Mouse (Mus musculus) heart, embryonic 11.5 days (tissue): Measurements from ENCODE around the gene Zbtb20. TPM values are rescaled to one million over a fixed set of nuclear protein-coding genes. Genes with fewer than 3 reads are reported as not detected.
A peak's percentile ranks its signal among the peaks of the same experiment; 100 is the strongest.

ENCODE experiments used
- ATAC-seq: fragments of 200-750 bp; cut with Nextera tagmentation; replicated peaks from 2 replicates; pipeline ENCODE4 v1.8.0; 2017; ENCODE audit warnings: moderate library complexity; ENCODE audit not compliant: insufficient number of reproducible peaks, low FRiP score, low TSS enrichment
- H3K27ac ChIP-seq: fragments of 300-500 bp; sonication (generic); 2 replicates; pipeline ENCODE4 v1.5.1; 2014; ENCODE audit warnings: mild to moderate bottlenecking, low read depth, low read length
- H3K27me3 ChIP-seq: fragments of 300-500 bp; sonication (generic); 2 replicates; pipeline ENCODE4 v1.6.1; 2014; ENCODE audit warnings: mild to moderate bottlenecking, low read length, mixed read lengths; ENCODE audit not compliant: control insufficient read depth, insufficient read depth
- H3K36me3 ChIP-seq: fragments of 300-500 bp; sonication (generic); 2 replicates; pipeline ENCODE4 v1.6.1; 2014; ENCODE audit warnings: mild to moderate bottlenecking, low read length, moderate library complexity, mixed read lengths; ENCODE audit not compliant: control insufficient read depth, insufficient read depth
- H3K4me1 ChIP-seq: fragments of 300-500 bp; sonication (generic); 2 replicates; pipeline ENCODE4 v1.6.1; 2014; ENCODE audit warnings: low read length; ENCODE audit not compliant: control insufficient read depth, insufficient read depth
- H3K4me2 ChIP-seq: fragments of 300-500 bp; sonication (generic); 2 replicates; pipeline ENCODE4 v1.6.1; 2014; ENCODE audit warnings: mild to moderate bottlenecking, moderate library complexity
- H3K4me3 ChIP-seq: fragments of 300-500 bp; sonication (generic); 2 replicates; pipeline ENCODE4 v1.5.1; 2014; ENCODE audit warnings: low read depth, low read length
- H3K9ac ChIP-seq: fragments of 300-500 bp; sonication (generic); 2 replicates; pipeline ENCODE4 v1.6.1; 2014; ENCODE audit warnings: mild to moderate bottlenecking, low read depth, low read length, moderate library complexity
- H3K9me3 ChIP-seq: fragments of 300-500 bp; sonication (generic); replicated peaks from 2 replicates; pipeline ENCODE4 v1.6.1; 2016; ENCODE audit warnings: low read length; ENCODE audit not compliant: control insufficient read depth
- WGBS: fragments of 180-500 bp; shearing (Covaris S2); extraction: QIAGEN DNeasy Blood & Tissue Kit; methylation state at CpG from one replicate; pipeline ENCODE4 v1.1.7; 2014; ENCODE audit not compliant: insufficient replicate concordance; 5-methylcytosine and 5-hydroxymethylcytosine counted together
- polyA plus RNA-seq: library from polyadenylated mRNA; unstranded; fragments of >200 nt; fragmentation: Nextera tagmentation; extraction: Ambion mirVana; gene quantifications from 2 replicates; pipeline ENCODE4 v1.2.1, GENCODE M21; 2014

Gene Zbtb20
- polyA plus RNA-seq, 1 experiment from 2014 or later = 39.0 TPM

DNA sequence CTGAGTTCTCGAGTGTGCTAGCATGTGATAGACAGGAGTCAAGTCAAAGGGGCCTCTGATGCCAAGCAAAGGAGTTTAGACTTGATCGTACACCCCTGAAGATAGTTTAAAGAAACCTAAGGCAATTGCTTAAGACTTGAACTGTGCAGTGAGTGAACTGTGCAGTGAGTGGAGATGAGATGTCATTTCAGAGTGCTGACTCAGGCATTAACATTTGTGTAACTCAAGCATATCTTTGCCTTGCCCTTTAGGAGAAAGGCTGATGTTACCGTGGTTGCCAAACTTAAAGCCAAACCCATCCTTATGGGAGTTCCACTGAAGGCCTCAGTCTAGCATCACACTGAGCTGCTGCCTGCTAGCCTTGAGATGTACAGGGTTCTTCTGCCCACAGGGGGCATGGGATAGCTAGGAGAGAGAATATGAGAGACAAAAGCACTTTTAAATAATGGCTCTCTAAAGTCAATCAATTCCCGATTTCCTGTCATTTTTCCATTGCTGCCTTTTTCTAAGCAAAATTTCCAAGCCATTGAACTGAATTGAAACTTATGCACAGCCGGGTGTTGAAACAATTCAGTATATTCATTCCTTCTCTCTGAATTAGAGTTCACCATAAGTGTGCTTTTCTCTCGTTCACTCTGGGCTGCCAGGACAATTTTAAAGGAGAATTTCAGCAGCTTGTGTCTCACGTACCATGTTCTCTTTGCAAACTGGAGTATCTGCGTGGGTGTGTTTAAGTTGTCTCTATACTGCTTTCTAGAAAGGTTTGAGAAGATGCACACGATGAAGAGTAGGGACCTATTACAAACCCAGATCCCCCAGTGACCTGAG lies 590.5 kb downstream of the Zbtb20 start:
- H3K4me3 ChIP-seq = no peak overlapping the region
- H3K36me3 ChIP-seq = no peaks in the 10 kb centered on the region
- no peak overlapping the region for H3K9ac ChIP-seq
- H3K4me1 ChIP-seq = peaks cover 10% of the 10 kb centered on the region
- no peaks in the 10 kb centered on the region for H3K9me3 ChIP-seq
- no peak overlapping the region for H3K4me2 ChIP-seq
- H3K27ac ChIP-seq = no peak overlapping the region
- no peaks in the 10 kb centered on the region for H3K27me3 ChIP-seq
- WGBS = 82% methylated on average over 9 of the region's 9 CpGs
- ATAC-seq = no peak

DNA sequence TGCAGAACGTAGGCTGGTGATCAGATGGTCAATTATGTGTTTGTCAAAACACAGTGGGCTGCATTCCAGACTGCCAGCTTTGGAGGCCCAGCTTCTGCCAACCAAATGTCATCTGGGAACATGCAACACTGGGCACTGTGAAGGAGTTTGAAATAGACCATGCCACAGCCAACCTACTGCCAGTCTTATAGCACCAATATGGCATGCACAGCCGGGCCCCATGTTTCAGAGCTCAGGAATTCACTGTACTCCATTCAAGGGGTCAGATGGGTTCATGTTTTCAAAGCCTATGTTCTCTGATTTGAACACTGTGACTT lies 591.0 kb downstream of the Zbtb20 start:
- 77% methylated on average over 2 of the region's 2 CpGs for WGBS
- Histone ChIP-seq H3K36me3 (no peaks in the 10 kb centered on the region), H3K4me1 (peaks cover 10% of the 10 kb centered on the region), H3K27ac (no peak overlapping the region), H3K4me3 (no peak overlapping the region), H3K9ac (no peak overlapping the region), H3K9me3 (no peaks in the 10 kb centered on the region), H3K4me2 (no peak overlapping the region), H3K27me3 (no peaks in the 10 kb centered on the region)
- no peak for ATAC-seq

DNA sequence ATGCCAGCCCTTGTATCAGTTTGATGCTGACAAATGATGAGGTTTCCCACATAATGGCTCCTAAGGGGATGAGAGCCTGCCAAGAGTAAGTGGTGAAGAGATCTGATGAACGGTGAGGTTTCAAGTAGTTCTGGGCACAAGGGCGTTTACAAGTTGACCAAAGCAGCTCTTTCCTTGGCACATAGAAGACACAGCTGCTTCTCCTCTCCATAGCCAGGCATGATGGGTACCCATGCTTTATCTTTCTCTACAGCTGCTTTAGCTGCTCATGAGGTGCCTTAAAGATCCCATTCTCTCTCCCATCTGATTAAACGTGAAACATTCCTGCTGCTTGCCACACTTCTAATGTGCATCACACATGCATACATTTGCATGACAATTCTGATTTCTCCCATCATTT lies 595.4 kb downstream of the Zbtb20 start:
- no peak overlapping the region for H3K27ac ChIP-seq
- ATAC-seq = no peak
- peaks cover 3% of the 10 kb centered on the region; the same call in 1 of the 2 replicates for H3K4me1 ChIP-seq
- no peaks in the 10 kb centered on the region for H3K36me3 ChIP-seq
- 78% methylated on average over 3 of the region's 3 CpGs for WGBS
- no peak overlapping the region for H3K4me3 ChIP-seq
- no peak overlapping the region for H3K4me2 ChIP-seq
- H3K27me3 ChIP-seq = no peaks in the 10 kb centered on the region
- no peaks in the 10 kb centered on the region for H3K9me3 ChIP-seq
- H3K9ac ChIP-seq = no peak overlapping the region

DNA sequence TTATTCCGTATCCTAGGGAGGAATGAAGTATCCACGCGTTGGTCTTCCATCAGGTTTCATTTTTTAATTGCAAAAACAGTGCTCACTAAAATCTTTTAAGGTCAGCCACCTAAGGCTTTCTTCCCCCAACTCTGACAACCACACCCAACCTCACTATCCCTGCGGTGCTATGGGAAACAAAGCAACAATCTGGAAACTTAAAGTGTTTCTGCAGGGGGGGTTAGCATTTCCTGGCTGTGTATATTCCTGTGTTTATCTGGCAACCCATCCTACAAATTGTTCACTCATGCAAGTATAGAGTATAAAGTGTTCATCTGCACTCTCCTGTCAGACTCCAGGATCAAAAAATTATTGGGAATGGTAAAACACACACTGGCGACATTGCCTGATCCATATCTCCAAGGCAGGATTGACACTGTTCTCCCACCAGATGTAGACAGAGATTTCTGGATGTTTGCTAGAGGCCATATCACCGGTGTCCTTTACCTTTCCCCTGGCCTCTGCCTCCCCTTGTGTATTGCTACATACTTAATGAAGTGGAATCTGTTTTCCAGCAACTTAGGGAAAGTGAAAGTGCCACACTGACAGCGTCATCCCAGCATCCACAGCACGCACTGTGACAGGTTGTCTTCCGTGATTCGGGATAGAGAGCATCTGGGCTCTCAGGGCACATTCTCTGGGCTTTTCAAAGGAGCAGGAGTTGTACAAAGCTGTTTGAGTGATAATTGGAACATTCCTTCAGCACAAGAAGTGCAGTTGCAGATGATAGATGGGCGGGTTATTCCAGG lies 599.5 kb downstream of the Zbtb20 start:
- Histone ChIP-seq H3K9ac (no peak overlapping the region), H3K9me3 (no peaks in the 10 kb centered on the region), H3K36me3 (no peaks in the 10 kb centered on the region), H3K4me1 (peaks cover 3% of the 10 kb centered on the region; the same call in 1 of the 2 replicates), H3K27ac (no peak overlapping the region), H3K27me3 (no peaks in the 10 kb centered on the region), H3K4me2 (peak overlapping the region; percentile 4; the same call in 1 of the 2 replicates), H3K4me3 (no peak overlapping the region)
- ATAC-seq = no peak
- 67% methylated on average over 11 of the region's 11 CpGs for WGBS

DNA sequence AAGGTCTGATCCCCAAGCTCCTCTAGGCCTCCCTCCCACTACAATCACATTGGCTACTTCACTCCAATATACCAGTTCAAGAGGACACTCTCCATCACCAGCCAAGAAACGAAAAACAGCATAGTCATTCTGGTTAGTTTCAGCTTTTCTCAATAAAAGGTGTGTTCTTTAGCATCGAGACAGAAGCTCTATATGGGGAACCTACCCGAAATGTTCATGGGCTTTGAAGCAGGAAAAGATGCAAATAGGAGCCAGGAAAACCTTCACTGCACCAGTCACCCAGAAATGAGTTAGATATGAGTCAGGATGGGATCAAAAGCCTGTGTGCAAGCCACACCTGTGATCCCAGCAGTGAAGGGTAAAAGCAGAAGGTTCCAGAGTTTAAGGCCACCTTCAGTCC lies 601.2 kb downstream of the Zbtb20 start:
- Histone ChIP-seq H3K4me3 (no peak overlapping the region), H3K4me1 (peaks cover 3% of the 10 kb centered on the region; the same call in 1 of the 2 replicates), H3K4me2 (no peak overlapping the region), H3K9ac (no peak overlapping the region), H3K27me3 (no peaks in the 10 kb centered on the region), H3K9me3 (no peaks in the 10 kb centered on the region), H3K36me3 (no peaks in the 10 kb centered on the region), H3K27ac (no peak overlapping the region)
- no peak for ATAC-seq
- WGBS = 78% methylated on average over 3 of the region's 3 CpGs

DNA sequence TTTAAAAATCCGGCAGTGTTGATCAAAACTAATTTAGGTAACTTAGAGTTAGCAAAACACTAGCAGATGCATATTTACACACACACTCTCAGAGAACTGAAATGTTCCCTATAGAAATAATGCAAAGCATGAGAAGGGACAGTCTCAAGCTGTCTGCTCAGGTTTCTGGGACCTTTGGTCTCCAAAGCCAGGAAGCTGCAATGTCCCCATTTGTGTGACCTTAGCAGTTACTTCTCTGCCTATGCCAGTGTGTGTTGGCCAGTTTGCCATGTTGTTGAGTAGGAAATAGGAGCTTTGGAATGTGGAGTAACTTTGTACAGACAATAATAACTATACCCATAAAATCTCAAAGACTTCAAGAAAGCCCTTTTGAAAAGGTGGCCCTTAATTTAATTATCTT lies 602.7 kb downstream of the Zbtb20 start:
- no peak overlapping the region for H3K27ac ChIP-seq
- H3K4me2 ChIP-seq = no peak overlapping the region
- no peaks in the 10 kb centered on the region for H3K27me3 ChIP-seq
- no peak for ATAC-seq
- peaks cover 3% of the 10 kb centered on the region; the same call in 1 of the 2 replicates for H3K4me1 ChIP-seq
- no peaks in the 10 kb centered on the region for H3K36me3 ChIP-seq
- no peaks in the 10 kb centered on the region for H3K9me3 ChIP-seq
- no peak overlapping the region for H3K4me3 ChIP-seq
- no peak overlapping the region for H3K9ac ChIP-seq
- WGBS = 83% methylated on average over 1 of the region's 1 CpGs

DNA sequence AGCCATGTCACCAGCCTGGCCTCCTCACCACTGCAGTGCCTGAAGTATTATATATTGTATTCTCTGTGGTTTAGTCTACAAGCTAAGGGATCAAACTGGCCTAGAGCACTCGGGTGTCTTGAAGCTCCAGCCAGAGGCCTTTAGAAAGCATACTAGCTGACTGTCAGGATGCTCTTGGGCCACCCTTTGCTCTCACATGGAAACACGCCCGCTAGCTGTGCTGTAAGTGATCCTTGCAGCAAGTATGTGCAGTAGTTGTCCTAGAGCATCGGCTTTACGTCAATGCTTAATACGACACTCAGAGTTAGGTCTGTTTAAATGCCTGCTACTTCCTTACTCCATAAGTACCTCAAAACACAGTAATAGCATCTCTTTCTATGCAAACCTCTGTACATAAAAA lies 604.9 kb downstream of the Zbtb20 start:
- WGBS = 81% methylated on average over 6 of the region's 6 CpGs
- Histone ChIP-seq H3K36me3 (no peaks in the 10 kb centered on the region), H3K27me3 (no peaks in the 10 kb centered on the region), H3K4me1 (no peaks in the 10 kb centered on the region; the same call in 1 of the 2 replicates), H3K27ac (no peak overlapping the region), H3K4me3 (no peak overlapping the region), H3K9ac (no peak overlapping the region), H3K4me2 (no peak overlapping the region), H3K9me3 (no peaks in the 10 kb centered on the region)
- no peak for ATAC-seq

DNA sequence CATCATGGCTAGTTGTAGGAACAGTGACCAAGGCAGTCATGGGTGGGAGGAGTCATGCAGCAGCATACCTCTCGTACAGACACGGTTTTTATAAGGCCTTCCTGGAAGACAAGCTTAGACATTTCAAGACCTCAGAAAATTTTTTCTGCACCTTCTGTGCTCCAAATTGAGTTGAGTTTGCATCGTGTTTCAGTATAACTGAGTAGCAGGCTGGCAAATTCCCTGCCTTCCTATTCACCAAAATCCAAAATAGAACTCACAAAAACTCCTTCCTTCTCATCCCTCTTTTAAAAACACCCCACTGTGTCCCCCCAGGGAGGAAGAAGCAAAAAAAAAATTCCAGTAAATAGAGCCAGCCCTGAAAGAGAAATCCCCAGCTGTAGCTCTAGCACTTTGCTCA lies 606.4 kb downstream of the Zbtb20 start:
- WGBS = 61% methylated on average over 3 of the region's 3 CpGs

More for the DNA sequence above, 606.4 kb downstream of the Zbtb20 start:
- no peak overlapping the region for H3K27ac ChIP-seq
- no peak overlapping the region for H3K4me2 ChIP-seq
- H3K36me3 ChIP-seq = no peaks in the 10 kb centered on the region
- no peaks in the 10 kb centered on the region for H3K27me3 ChIP-seq
- H3K9ac ChIP-seq = no peak overlapping the region
- no peak overlapping the region for H3K4me3 ChIP-seq
- no peaks in the 10 kb centered on the region for H3K4me1 ChIP-seq
- H3K9me3 ChIP-seq = no peaks in the 10 kb centered on the region
- ATAC-seq = no peak
